Mouse (Mus musculus) heart, postnatal 0 days (tissue): ENCODE results near the gene Bhlhe23. TPM values are rescaled to one million over a fixed set of nuclear protein-coding genes. Genes with fewer than 3 reads are reported as not detected.
A peak's percentile ranks its signal among the peaks of the same experiment; 100 is the strongest.

ENCODE experiments used
- ATAC-seq: fragments of 200-750 bp; cut with Nextera tagmentation; 2 replicates; pipeline ENCODE4 v1.8.0; 2017; ENCODE audit warnings: low read depth, moderate number of reproducible peaks, moderate library complexity; ENCODE audit not compliant: insufficient read depth
- DNase-seq: peaks from one replicate; pipeline ENCODE4 v3.0.0-alpha.2; 2016; ENCODE audit warnings: low spot score
- H3K27ac ChIP-seq: fragments of 300-500 bp; sonication (generic); 2 replicates; pipeline ENCODE4 v1.5.1; 2014; ENCODE audit warnings: low read depth, mild to moderate bottlenecking
- H3K27me3 ChIP-seq: fragments of 300-500 bp; sonication (generic); 2 replicates; pipeline ENCODE4 v1.6.1; 2014; ENCODE audit warnings: low read length, mixed read lengths; ENCODE audit not compliant: control insufficient read depth, insufficient read depth
- H3K36me3 ChIP-seq: fragments of 300-500 bp; sonication (generic); replicated peaks from 2 replicates; pipeline ENCODE4 v1.6.1; 2014; ENCODE audit warnings: low read length, mixed read lengths; ENCODE audit not compliant: control insufficient read depth, insufficient read depth
- H3K4me1 ChIP-seq: fragments of 300-500 bp; sonication (generic); 2 replicates; pipeline ENCODE4 v1.6.1; 2014; ENCODE audit warnings: antibody characterized with exemption; ENCODE audit not compliant: control insufficient read depth, insufficient read depth
- H3K4me2 ChIP-seq: fragments of 300-500 bp; sonication (generic); 2 replicates; pipeline ENCODE4 v1.6.1; 2014; ENCODE audit warnings: low read depth, mild to moderate bottlenecking, low read length, moderate library complexity
- H3K4me3 ChIP-seq: fragments of 300-500 bp; sonication (generic); 2 replicates; pipeline ENCODE4 v1.5.1; 2014; ENCODE audit warnings: low read depth, low read length
- H3K9ac ChIP-seq: fragments of 300-500 bp; sonication (generic); replicated peaks from 2 replicates; pipeline ENCODE4 v1.6.1; 2014; ENCODE audit warnings: low read depth, low read length, mixed read lengths
- H3K9me3 ChIP-seq: fragments of 300-500 bp; sonication (generic); replicated peaks from 2 replicates; pipeline ENCODE4 v1.6.1; 2016; ENCODE audit warnings: low read length; ENCODE audit not compliant: control insufficient read depth
- CTCF ChIP-seq: IDR thresholded peaks from 2 replicates; pipeline ENCODE4 v1.5.1; 2016; ENCODE audit warnings: antibody characterized with exemption, control low read depth, low read depth
- EP300 ChIP-seq: IDR thresholded peaks from 2 replicates; pipeline ENCODE4 v1.6.1; 2016; ENCODE audit warnings: antibody characterized with exemption, low read depth
- WGBS: fragments of 180-500 bp; shearing (Covaris S2); extraction: QIAGEN DNeasy Blood & Tissue Kit; methylation state at CpG from one replicate; pipeline ENCODE4 v1.1.7; 2014; 5-methylcytosine and 5-hydroxymethylcytosine counted together
- polyA plus RNA-seq: library from polyadenylated mRNA; unstranded; fragments of >200 nt; fragmentation: Nextera tagmentation; extraction: Ambion mirVana; gene quantifications from 2 replicates; pipeline ENCODE4 v1.2.1, GENCODE M21; 2015
- total RNA-seq: library from RNA; depleted of rRNA; stranded (reverse); fragments of >200 nt; gene quantifications from 2 replicates; pipeline ENCODE4 v1.2.3, GENCODE M21; 2014; ENCODE audit warnings: low replicate concordance

Gene Bhlhe23
- total and polyA plus RNA-seq, 2 experiments from 2014 or later: not detected

GRCm38 (mm10) chr2:180796008-180796407 lies 19.3 kb upstream of the Bhlhe23 start:
- peaks cover 3% of the 10 kb centered on the region; the same call in 1 of the 2 replicates for H3K27me3 ChIP-seq
- H3K9me3 ChIP-seq: no peaks in the 10 kb centered on the region
- H3K4me2 ChIP-seq: no peak overlapping the region
- H3K27ac ChIP-seq: no peak overlapping the region
- no peak overlapping the region for H3K9ac ChIP-seq
- no peaks in the 10 kb centered on the region for H3K36me3 ChIP-seq
- no peak overlapping the region for H3K4me3 ChIP-seq
- DNase-seq (no peak), ATAC-seq (no peak)
- no peak for TF ChIP-seq EP300
- peak; percentile 29 for TF ChIP-seq CTCF
- H3K4me1 ChIP-seq: no peaks in the 10 kb centered on the region
- WGBS: 33% methylated on average over 4 of the region's 4 CpGs

GRCm38 (mm10) chr2:180795597-180795996 lies 18.9 kb upstream of the Bhlhe23 start:
- Histone ChIP-seq H3K4me1 (no peaks in the 10 kb centered on the region), H3K4me2 (no peak overlapping the region), H3K27me3 (peaks cover 2% of the 10 kb centered on the region; the same call in 1 of the 2 replicates), H3K9ac (no peak overlapping the region), H3K27ac (no peak overlapping the region), H3K36me3 (no peaks in the 10 kb centered on the region), H3K4me3 (no peak overlapping the region), H3K9me3 (no peaks in the 10 kb centered on the region)
- TF ChIP-seq CTCF (no peak), EP300 (no peak)
- ATAC-seq (no peak), DNase-seq (no peak)
- 33% methylated on average over 3 of the region's 3 CpGs for WGBS

GRCm38 (mm10) chr2:180794422-180794821 lies 17.7 kb upstream of the Bhlhe23 start:
- TF ChIP-seq CTCF (no peak), EP300 (no peak)
- no peak for ATAC-seq

DNA sequence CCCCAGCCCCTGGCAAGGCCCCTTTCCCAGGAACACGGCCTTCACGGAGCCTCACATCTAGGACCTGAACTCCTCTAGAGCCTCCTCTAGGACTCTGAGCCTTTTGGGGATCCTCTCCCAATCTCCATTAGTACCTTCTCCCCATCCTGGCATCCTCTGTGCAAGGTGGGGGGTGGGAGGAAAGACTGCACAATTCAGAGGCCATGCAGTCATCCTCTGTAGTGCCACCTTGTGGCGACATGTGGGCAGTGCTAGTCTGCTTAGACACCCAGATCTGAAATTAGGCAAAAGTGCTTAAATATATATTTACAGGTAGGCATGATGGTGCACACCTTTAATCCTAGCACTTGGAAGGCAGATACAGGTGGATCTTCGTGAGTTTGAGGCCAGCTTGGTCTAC lies 15.0 kb upstream of the Bhlhe23 start:
- WGBS: 47% methylated on average over 4 of the region's 4 CpGs
- Histone ChIP-seq H3K36me3 (no peaks in the 10 kb centered on the region), H3K9ac (no peak overlapping the region), H3K4me2 (no peak overlapping the region), H3K27me3 (peaks cover 14% of the 10 kb centered on the region), H3K4me1 (peaks cover 10% of the 10 kb centered on the region; the same call in 1 of the 2 replicates), H3K4me3 (no peak overlapping the region), H3K9me3 (no peaks in the 10 kb centered on the region), H3K27ac (no peak overlapping the region)
- ATAC-seq (no peak), DNase-seq (no peak)
- TF ChIP-seq CTCF (peak; percentile 64), EP300 (no peak)

More at GRCm38 (mm10) chr2:180794422-180794821, 17.7 kb upstream of the Bhlhe23 start:
- no peak for DNase-seq
- Histone ChIP-seq H3K4me2 (no peak overlapping the region), H3K27me3 (peaks cover 11% of the 10 kb centered on the region), H3K36me3 (no peaks in the 10 kb centered on the region), H3K27ac (no peak overlapping the region), H3K9me3 (no peaks in the 10 kb centered on the region), H3K4me1 (no peaks in the 10 kb centered on the region), H3K9ac (no peak overlapping the region), H3K4me3 (no peak overlapping the region)
- WGBS: 80% methylated on average over 2 of the region's 2 CpGs

- Histone ChIP-seq H3K36me3 (no peaks in the 10 kb centered on the region), H3K27me3 (peaks cover 14% of the 10 kb centered on the region), H3K9ac (no peak overlapping the region), H3K4me2 (no peak overlapping the region), H3K9me3 (no peaks in the 10 kb centered on the region), H3K27ac (no peak overlapping the region), H3K4me3 (no peak overlapping the region), H3K4me1 (peaks cover 10% of the 10 kb centered on the region; the same call in 1 of the 2 replicates)
- DNase-seq (no peak), ATAC-seq (no peak)
- WGBS: 8% methylated on average over 7 of the region's 7 CpGs
- TF ChIP-seq EP300 (no peak), CTCF (no peak)
These were observed 12.1 kb upstream of the Bhlhe23 start for GRCm38 (mm10) chr2:180788843-180789242.

DNA sequence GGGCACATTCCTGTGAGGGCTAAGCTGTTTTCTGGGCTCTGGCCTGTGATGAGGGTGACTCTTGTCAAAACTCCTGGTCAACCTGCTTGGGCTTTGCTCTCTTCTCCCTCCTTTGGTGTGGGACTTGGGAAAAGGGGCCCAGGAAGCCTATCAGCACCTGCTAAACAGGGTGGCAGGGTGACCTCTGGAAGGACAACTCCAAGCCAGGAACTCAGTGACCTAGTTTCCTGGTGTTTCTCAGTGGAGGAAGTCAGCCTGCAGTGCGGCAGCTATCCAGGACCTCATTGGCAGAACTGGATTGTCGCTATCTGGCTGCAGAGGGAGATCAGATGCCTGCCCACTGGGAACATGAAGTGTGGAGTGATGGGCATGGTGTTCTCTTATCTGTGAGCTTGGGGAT lies 11.7 kb upstream of the Bhlhe23 start:
- H3K27ac ChIP-seq: peak overlapping the region; percentile 62
- peak; percentile 45 for DNase-seq
- peaks cover 10% of the 10 kb centered on the region; the same call in 1 of the 2 replicates for H3K4me1 ChIP-seq
- peaks cover 14% of the 10 kb centered on the region for H3K27me3 ChIP-seq
- no peaks in the 10 kb centered on the region for H3K9me3 ChIP-seq
- H3K4me3 ChIP-seq: no peak overlapping the region
- 0% methylated on average over 2 of the region's 2 CpGs for WGBS
- no peaks in the 10 kb centered on the region for H3K36me3 ChIP-seq
- TF ChIP-seq CTCF: no peak
- TF ChIP-seq EP300: no peak
- no peak overlapping the region for H3K4me2 ChIP-seq
- H3K9ac ChIP-seq: no peak overlapping the region
- ATAC-seq: peak; percentile 72
